Comparison of ENCODE assay signal across 8 mouse cellular contexts in the genomic region with DNA sequence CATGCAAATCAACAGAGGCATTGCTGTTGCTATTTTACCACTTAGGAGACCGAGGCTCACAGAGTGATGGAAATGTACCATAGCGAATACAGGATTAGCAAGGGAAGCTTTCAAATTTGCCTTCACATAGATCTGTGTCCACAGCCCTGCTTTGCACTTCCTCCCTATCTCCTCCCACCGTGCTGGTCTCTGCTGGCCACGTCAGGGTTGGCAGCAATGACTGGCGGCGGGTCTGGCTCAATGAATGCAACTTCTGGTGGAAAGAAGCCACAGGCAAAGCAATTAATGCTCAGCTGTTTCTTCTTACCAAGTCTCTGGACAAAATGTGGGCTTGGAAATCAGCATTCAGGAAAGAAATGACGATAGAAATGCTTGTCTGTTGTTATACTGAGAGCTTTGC.
DNase-seq lines count a peak whose midpoint lies in the region.

No protein-coding gene starts in this region.

- no peak for DNase-seq in heart, embryonic 10.5 days (ENCODE audit: low spot score)
- no peak for DNase-seq in heart, adult 9 months (ENCODE audit: low spot score in 2 of 2)
- peak; percentile 44 for DNase-seq in 416B (ENCODE audit: low read depth)
- peak; percentile 69 to 71 for DNase-seq in cerebellum, postnatal 14 days
- DNase-seq in heart, postnatal 4 days, result peak; percentile 31
- DNase-seq in retina, postnatal 7 days (ENCODE audit: low read depth, low spot score), result peak; percentile 9
- no peak for DNase-seq in spleen, postnatal 4 days (ENCODE audit: low spot score in 2 of 2)
- no peak for DNase-seq in urinary bladder, postnatal 25 days (ENCODE audit: low spot score)

- H3K27me3 ChIP-seq in heart, embryonic 10.5 days (ENCODE audit: insufficient read depth, poor library complexity, severe bottlenecking), result no peaks in the 10 kb centered on the region

- 46% methylated on average over 7 of the region's 7 CpGs for WGBS in heart, embryonic 10.5 days

- no peaks in the 10 kb centered on the region for H3K9me3 ChIP-seq in heart, embryonic 10.5 days

- no peak overlapping the region for H3K4me3 ChIP-seq in heart, embryonic 10.5 days

- no peaks in the 10 kb centered on the region for H3K4me1 ChIP-seq in heart, embryonic 10.5 days

- H3K36me3 ChIP-seq in heart, embryonic 10.5 days, result no peaks in the 10 kb centered on the region

- peak overlapping the region; percentile 49; the same call in 1 of the 2 replicates for H3K27ac ChIP-seq in heart, embryonic 10.5 days

Comparison
In these comparisons a context has a peak if more than half of its experiments do, and no peak if none do; other contexts are left out.
1. DNase-seq: peak in 416B (single experiment), cerebellum, postnatal 14 days (2 of 2), heart, postnatal 4 days (single experiment) and retina, postnatal 7 days (single experiment); none in heart, embryonic 10.5 days (single experiment), heart, adult 9 months (0 of 2), spleen, postnatal 4 days (0 of 2) and urinary bladder, postnatal 25 days (single experiment).